Mouse (Mus musculus) cerebellum, adult 11 months (tissue): ENCODE measurements around the gene Gm20388.

Experiments used
- DNase-seq: peaks from one replicate; pipeline ENCODE4 v3.0.0; 2022

The Gm20388 gene

GRCm38 (mm10) chr8:120178124-120178514 is 267.5 kb downstream of the Gm20388 start:
- no peak for DNase-seq

DNA sequence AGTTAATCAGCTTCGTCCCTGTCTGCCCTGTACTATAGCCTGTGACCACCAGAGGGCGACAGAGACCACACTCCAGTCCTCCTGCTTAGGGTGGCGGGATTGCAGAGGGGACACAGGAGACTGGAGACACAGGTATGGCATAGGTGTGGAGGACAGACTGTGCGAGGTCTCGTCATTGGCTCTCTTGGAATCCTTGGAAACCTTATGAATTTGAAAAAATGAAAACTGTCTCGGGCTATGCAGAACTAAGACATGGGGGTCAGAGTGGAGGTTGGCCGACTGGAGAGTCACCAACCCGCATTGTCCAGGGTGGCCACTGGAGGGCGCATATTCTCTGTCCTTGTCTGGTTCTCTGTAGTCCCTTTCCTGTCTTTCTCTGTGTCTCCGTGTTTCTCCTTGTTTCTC is 268.4 kb downstream of the Gm20388 start:
- DNase-seq: peak; percentile 87

- no peak for DNase-seq
Observed at GRCm38 (mm10) chr8:120180445-120180970, 269.9 kb downstream of the Gm20388 start.

DNA sequence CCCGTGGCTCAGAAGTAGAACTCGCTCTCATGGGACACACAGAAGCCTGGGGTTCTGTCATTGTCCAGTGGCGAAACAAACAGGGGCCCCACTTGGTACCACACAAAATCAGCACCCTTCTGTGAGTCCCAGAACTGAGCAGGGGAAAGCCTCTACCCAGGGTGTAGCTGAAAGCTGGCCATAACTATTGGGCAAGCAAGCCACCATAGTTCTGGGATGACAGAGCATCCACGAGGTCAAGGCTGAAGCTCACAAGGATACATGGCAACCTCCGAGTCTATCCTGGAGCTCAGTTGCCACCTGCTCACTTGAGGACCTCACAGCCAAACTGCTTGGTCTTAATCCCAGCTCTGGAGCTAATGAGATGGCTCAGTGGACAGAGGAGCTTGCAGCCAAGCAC is 270.6 kb downstream of the Gm20388 start:
- DNase-seq: no peak

- no peak for DNase-seq
Observed at GRCm38 (mm10) chr8:120181861-120182414, 271.3 kb downstream of the Gm20388 start.

DNA sequence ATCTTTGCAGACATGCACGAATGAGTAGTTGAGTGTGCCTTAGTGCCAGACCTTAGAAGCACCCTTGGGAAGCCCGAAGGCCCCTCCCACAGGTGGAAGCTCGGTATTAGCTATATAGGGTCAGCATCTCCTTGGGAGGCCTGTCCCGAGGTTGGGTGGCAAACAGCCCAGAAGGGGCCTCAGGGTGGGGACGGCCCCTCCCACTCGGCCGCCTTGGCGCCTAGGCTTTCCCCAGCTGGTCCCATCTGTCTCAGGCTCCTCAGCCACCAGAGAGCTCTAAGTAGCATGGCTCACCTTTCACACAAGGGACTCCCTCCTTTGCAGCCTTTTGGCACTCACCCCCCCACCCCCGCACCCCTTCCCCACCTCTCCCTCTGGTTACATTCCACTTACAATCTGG is 273.7 kb downstream of the Gm20388 start:
- no peak for DNase-seq

GRCm38 (mm10) chr8:120184850-120185792 is 274.5 kb downstream of the Gm20388 start:
- no peak for DNase-seq

DNA sequence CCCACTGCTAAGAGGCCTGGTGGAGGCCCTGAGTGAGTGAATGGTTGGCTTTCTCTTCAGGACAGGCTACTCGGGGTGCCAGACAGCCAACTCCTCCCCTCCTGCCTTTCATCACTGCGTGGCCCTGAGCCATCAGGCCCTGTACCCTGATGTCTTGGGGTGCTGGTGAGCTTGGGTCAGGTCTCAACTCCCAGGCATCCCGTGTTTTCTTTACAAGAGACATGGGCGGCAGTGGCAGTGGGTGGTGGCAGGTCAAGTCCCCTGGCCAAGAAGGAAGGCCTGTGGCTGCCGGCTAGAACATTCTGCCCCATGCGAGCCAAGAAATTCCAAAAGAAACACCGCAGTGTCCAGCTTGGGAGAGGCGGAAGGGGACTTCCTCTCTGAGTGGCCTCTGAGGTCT is 275.8 kb downstream of the Gm20388 start:
- no peak for DNase-seq

- no peak for DNase-seq
Observed at GRCm38 (mm10) chr8:120188510-120188909, 277.9 kb downstream of the Gm20388 start.

DNA sequence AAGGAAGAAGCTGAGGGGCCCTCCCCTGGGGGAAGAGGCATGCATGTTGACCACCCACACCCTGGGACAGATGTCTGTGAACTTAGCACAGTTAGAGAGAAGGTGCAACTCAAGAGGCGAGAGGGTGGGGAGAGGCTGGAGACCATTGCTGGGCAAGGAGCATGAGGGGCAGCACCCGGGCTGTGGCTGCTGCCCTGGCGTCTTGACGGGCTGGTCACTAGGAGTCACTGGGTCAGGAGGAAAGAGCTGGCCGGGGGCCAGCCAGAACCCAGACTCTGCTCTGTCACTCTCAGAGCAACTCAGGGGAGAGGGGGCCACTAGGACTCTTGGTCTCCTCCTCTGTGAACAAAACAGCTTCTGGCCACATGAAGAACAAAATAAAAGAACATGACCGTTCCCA is 278.8 kb downstream of the Gm20388 start:
- DNase-seq: no peak

DNA sequence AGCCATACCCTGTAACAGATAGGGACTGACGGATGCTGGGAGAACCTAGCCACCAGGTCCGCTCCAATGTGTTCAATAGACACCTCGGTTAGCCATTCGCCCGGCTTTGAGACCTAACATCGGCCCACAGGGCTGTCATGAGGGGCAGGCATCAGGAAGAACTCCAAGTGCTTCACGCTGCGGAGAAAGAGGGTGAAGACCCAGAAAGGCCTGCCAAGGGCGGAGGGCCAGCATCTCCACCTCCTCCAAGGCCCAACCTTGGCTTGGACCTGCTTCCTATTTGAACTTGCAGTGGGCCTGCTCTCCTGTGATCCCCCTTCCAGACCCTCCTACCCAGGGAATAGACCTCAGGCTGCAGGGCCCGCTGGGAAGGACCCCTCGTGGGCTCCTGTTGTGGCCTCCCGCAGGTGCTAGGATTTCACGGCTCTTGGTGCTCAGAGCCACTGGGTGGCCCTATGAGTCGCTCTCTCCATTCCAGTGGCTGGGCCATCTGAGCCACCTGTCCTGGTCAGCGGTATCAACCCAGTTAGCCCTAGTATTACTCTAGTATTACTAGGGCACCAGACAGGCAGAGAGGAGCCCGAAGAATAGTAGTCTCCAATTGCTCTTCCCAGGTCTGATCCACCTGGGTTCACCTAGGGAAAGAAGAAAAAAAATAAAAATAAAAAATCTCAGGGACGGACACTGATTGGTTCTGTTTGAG is 279.6 kb downstream of the Gm20388 start:
- no peak for DNase-seq

DNA sequence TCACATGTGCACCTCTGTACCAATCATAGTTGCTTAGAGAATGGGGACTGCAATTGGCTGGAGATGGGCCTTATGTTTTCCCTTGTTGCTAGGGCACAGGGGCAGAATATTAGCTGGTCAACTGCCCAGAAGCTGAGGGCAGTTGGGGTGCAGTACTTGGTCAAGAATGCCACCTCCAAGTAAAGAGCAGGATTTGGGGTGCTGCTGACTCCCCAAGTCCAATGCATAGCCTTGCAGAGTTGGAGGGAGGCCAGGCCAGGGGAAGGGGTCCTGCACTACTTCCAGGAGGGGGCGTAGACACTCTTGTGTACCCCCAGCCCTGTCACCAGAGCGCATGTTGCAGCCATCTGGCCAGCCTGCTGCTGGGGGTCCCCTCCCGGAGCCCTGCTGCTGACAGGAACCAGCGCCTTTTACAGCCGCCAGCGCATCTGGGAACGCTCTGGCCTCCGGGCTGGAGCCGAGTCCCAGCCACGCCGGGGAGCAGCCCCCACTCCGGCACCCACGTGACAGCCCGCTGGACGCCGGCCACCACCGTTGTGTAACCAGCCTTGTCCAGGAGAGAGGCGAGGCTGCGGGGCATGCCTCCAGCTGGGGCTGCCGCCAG is 280.3 kb downstream of the Gm20388 start:
- peak; percentile 86 for DNase-seq

GRCm38 (mm10) chr8:120191633-120192032 is 281.0 kb downstream of the Gm20388 start:
- no peak for DNase-seq

DNA sequence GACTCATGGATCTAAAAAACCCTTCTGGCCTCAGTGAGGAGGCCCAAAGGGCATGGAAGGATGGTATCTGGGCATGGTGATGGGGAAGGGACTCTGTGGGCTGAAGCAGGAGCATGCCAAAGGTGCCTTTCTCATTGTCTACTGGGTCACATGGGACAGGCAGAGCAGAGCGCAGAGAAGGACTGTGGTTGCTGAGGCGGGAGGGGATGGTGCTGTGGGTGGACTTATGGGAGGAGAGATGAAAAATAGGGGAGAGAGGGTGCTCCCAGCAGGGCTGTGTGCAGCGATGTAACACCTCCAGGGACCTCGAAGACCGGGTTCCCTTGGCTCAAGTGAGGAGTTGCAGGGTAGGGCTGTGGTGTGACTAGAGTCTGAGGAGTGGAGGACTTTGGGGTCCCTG is 281.5 kb downstream of the Gm20388 start:
- no peak for DNase-seq

- DNase-seq: no peak
Observed at GRCm38 (mm10) chr8:120201351-120201750, 290.7 kb downstream of the Gm20388 start.

DNA sequence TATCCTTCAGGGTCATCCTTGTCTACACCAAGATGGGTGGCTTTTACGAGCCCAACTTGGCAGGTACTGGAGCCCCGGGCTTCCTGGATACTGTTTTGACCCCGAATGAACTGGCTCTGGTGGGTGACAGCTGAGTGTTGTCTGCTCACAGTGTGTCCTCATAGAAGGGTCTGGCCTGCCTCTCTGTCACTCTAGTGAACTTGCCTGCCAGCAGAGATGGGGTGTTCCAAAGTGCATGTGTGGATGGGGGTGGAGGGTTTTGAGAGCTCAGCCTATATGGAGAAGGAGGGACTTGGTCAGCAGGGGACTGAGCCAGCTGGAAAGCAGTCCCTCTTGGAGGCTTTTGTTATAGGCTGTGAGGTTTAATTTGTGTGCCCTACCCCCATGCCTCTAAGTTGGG is 291.9 kb downstream of the Gm20388 start:
- DNase-seq: no peak

DNA sequence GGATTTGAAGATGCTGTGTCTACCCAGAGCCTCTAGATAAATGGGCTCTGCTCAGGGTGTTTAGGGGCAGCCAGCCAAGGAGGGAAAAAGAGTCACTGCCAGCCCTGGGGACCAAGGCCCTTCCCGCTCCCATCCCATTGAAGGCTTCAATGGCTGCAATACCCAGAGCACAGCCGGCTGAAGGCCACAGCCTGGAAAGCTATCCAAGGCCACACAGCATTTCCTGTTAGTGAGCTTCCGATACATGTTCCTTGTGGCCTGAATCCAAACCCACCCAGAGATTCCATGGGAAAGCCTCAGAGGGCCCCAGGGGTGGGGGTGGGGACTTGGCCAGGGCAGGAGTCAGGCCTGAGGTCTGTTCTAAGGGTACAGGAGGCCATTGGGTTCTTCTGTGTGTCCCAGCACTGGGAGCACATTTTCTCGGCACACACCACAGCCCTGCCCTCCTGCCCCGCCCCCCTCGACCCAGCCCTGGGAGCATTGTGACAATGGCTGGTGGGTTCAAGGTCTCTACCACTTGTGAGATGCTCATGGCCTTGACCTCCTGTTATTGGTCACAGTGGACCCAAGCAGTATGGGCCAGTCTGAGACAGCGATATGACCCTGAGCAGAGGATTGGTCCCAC is 294.2 kb downstream of the Gm20388 start:
- no peak for DNase-seq

- DNase-seq: no peak
Observed at GRCm38 (mm10) chr8:120205916-120206315, 295.3 kb downstream of the Gm20388 start.

DNA sequence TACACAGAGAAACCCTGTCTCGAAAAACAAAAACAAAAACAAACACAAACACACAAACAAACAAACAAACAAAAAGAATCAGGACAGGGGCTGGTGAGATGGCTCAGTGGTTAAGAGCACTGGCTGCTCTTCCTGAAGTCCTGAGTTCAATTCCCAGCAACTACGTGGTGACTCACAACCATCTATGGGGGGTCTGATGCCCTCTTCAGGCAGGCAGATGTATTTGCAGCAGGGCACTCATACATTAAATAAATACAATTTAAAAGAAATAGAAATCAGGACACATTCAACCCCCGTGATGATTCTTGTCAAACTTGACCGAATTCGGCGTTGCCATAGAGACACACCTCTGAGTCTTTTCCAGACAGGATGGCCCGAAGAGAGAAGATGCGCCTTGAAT is 296.7 kb downstream of the Gm20388 start:
- DNase-seq: no peak

GRCm38 (mm10) chr8:120208113-120208512 is 297.5 kb downstream of the Gm20388 start:
- no peak for DNase-seq

DNA sequence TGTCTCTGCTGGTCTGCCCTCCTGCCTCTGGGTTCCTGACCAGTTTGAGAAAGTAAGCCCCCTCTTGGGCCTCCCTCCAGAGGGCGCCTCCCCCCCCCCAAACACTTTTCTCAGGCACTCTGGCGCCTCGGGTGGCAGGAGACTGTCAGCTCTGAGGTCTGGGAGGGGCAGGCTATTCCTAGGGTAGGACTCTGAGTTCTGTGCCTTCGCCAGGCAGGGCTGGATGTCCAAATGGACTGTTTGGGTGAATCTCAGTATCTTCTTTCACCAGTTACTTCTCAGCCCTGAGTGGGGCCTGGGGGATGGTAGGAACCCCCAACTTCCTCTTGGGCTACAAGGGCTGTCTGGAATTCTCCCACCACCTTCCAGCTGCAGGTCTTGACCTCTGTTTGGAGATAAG is 300.7 kb downstream of the Gm20388 start:
- no peak for DNase-seq

- DNase-seq: no peak
Observed at GRCm38 (mm10) chr8:120212596-120212995, 302.0 kb downstream of the Gm20388 start.

DNA sequence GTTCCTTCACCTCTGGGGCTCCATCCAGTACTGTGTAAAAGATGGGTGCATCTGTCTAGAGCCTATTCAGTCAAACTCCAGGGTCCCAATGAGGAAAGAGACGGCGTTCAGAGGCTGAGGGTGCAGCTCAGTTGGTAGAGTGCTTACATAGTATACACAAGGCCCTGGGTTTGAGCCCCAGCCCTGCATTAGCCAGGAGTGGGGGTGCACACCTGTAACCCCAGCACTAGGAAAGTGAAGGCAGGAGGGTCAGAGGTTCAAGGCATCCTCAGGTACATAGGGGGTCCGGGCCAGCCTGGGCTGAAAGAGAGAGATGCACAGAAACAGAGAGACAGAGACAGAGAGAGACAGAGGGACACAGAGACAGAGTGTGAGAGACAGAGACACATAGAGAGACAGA is 302.6 kb downstream of the Gm20388 start:
- no peak for DNase-seq
